Mouse (Mus musculus): ENCODE data around the gene Prkag2.

The Prkag2 gene

DNA sequence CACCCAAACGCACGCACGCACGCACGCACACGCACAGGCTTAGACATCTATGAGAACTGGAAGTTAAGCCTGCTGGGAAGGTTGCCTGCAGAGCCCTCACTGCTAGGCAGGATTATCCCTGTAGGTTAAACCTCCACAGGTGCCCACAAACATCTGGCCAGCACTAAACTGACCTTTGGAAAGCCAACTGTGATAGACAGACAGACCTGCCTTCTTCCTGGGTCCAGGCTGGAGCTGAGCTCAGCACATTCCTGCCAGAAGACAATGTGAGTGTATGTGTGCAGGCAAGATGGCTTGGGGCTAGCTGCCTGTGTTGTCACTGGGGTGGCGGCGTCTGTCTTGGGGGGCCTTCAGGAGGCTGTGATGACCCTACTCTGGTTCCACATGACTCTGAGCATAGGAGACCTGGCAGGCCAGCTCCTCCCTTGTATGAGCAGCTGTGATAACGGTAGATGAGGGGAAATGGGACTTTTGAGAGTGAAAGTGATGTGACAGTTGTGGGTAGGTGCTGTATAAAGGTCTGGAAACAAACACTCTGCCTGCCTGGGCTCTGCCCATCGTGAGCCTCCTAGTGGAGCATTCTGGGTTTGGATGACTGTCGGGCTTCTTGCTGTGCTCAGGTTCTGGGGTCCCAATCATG lies 131.1 kb downstream of the Prkag2 start:
- no peak for DNase-seq (ENCODE audit: low spot score)

- no peak for DNase-seq (ENCODE audit: low spot score)
Measured at GRCm38 (mm10) chr5:24968792-24969191, 131.7 kb downstream of the Prkag2 start.

GRCm38 (mm10) chr5:24967898-24968535 lies 132.4 kb downstream of the Prkag2 start:
- DNase-seq (ENCODE audit: low spot score) = no peak

DNA sequence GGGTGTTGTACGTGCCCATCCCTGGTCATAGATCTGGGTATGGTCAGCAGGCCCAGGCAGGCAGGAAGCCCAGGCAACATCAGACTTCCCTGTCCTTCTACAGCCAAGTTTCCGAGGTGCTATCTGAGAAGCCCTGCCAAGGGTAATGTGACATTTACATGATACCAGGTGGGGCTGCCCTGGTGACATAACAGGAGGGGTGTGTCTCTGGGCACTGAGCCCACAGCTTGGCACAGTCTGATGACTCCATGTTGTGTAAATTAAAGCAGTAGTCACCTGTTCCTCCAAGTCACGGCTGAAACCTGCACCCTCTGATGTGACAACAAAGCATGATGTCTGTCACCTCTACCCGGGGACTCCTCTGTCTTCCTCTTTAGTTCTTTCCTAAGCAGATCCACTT lies 136.7 kb downstream of the Prkag2 start:
- no peak for DNase-seq (ENCODE audit: low spot score)

DNA sequence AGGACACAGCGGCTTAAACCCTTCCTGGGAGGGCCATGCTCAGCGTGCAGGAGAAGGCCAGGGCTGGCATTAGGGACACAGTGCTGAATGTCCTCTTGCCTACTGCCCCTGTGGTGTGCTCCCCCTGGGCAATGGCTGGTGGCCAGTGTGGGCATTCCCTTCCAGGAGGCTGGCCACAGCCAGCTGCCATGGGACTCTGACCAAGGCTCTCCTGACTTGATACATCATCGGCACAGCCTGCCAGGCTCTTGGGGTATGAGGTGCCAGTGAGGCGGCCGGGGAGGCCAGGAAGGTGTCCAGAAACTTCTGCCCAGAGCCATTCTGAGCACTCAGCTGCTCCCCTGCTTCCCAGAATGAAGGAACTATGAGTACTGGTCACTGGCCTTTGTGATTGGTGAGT lies 139.7 kb downstream of the Prkag2 start:
- DNase-seq (ENCODE audit: low spot score) = no peak

- DNase-seq (ENCODE audit: low spot score) = no peak
Measured at GRCm38 (mm10) chr5:24959758-24960157, 140.7 kb downstream of the Prkag2 start.

DNA sequence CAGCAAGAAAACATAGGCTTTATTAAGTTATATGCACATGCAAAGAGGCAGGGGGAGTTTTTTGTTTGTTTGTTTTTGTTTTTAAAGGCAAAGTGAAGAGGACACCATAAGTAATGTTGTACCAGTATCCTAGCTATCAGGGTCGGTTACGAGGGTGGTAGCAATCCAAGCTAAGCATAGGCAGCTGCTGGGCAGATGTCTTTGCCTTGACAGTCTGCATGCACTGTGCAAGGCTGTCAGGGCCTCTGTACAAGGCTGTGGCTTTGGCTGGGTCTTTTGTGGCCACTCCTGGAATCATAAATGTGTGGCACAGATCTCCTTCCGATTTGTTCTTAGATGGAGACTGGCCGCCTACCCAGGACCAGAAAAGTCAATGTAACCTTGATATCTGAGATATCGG lies 141.8 kb downstream of the Prkag2 start:
- DNase-seq (ENCODE audit: low spot score) = no peak

DNA sequence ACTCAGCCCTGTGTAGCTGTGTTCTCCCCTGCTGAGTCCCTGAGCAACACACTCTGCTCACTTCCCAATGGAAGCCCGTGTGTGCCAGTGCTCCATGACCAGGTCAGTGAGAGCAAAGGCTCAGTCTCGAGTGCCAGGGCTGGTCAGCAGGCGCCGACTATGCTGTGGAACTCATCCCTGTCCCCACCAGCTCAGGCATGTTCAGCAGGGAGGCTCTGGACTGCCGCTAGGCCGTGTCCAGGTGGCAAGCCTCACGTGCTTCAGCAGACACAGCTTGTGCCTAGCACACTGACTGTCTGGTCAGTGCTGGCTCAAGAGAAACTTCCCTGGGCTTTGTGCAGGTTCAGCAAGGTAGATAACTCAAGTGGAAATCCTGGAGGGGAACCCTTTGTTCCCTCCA lies 143.6 kb downstream of the Prkag2 start:
- DNase-seq (ENCODE audit: low spot score) = no peak

GRCm38 (mm10) chr5:24952842-24953741 lies 147.3 kb downstream of the Prkag2 start:
- no peak for DNase-seq (ENCODE audit: low spot score)

DNA sequence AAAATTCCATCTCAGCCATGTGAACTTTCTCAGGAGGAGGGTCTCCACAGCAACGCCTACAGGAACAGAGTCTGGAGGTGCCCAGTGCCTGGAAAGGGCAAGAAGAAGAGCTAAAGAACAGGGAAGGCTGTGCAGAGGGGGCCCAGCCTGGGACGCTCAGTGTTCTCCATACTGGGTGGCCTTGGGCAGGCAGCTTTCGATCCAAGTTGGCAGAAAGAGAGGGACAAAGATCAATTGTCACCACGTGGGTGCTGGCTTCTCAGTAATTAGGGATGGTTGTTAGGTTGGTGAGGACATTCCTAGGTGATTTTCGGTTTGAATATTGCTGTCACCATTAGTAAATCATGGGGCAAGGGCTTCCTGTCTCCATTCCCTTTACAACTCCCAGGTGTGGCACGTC lies 148.2 kb downstream of the Prkag2 start:
- DNase-seq (ENCODE audit: low spot score) = no peak

- DNase-seq (ENCODE audit: low spot score) = no peak
Measured at GRCm38 (mm10) chr5:24950891-24951574, 149.4 kb downstream of the Prkag2 start.

- DNase-seq (ENCODE audit: low spot score) = no peak
Measured at GRCm38 (mm10) chr5:24950039-24950438, 150.4 kb downstream of the Prkag2 start.

DNA sequence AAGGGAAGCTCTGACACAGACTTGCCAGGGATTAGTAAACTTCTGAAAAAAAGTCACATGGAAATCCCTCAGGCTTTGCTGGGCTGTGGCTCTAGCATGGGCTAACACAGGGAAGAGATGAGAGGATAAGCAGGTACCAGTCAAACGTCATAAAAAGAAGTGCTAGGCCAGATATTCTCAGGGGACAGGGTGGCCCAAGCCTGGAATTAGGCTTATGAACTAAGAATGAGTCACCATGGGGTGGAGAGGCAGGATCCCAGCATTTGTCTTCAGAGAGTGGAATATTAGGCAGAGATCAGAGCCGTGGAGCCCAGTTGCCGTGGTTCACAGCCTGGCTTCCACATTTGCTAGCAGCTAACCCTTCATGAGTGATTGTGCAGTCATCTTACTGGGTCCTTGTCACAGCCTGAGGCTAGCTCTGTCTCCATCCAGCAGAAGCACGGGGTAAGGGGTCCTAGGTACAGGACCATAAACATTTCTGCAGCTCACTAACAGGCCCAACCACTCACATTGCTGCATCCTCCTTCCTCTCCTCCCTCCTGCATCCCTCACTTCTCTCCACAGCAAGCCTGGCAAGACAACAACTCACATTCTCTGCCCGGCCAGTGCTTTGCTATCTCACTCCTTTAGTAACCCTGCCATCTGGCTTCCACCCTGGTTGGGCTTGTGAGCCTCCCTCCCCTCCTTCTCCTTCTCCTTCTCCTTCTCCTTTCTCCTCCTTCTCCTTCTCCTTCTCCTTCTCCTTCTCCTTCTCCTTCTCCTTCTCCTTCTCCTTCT lies 162.2 kb downstream of the Prkag2 start:
- no peak for DNase-seq (ENCODE audit: low spot score)

- DNase-seq (ENCODE audit: low spot score) = no peak
Measured at GRCm38 (mm10) chr5:24936451-24936850, 164.0 kb downstream of the Prkag2 start.

- no peak for DNase-seq (ENCODE audit: low spot score)
Measured at GRCm38 (mm10) chr5:24935446-24935845, 165.0 kb downstream of the Prkag2 start.

- DNase-seq (ENCODE audit: low spot score) = no peak
Measured at GRCm38 (mm10) chr5:24933760-24934159, 166.7 kb downstream of the Prkag2 start.

DNA sequence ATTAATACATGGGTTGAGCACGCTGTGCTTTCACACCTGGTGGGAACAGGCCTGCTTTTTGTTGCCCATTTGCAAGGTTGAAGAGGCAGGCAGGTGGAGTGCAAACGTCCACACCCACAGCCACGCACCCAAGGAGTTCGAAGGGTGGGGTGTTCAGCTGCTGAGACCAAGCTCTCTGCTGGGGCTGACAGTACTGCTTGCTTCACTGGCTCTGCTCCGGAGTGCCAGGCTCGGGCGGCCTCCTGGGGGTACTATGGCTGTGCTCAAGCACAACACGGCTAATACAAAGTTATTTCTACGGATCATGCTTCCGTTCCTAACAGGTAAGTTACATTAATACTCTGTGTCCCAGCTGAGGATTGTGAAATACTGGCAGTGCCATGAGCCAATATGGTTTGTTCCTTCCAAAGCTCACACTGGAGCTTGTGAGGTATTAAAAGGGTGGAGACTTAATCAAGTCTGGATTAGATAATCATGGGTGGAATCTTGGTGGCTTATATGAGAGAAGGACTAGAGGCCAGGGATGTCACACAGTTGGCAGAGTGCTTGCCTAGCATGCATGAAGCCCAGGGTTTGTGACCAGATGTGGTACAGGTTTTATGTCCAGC lies 168.8 kb downstream of the Prkag2 start:
- DNase-seq (ENCODE audit: low spot score) = no peak

DNA sequence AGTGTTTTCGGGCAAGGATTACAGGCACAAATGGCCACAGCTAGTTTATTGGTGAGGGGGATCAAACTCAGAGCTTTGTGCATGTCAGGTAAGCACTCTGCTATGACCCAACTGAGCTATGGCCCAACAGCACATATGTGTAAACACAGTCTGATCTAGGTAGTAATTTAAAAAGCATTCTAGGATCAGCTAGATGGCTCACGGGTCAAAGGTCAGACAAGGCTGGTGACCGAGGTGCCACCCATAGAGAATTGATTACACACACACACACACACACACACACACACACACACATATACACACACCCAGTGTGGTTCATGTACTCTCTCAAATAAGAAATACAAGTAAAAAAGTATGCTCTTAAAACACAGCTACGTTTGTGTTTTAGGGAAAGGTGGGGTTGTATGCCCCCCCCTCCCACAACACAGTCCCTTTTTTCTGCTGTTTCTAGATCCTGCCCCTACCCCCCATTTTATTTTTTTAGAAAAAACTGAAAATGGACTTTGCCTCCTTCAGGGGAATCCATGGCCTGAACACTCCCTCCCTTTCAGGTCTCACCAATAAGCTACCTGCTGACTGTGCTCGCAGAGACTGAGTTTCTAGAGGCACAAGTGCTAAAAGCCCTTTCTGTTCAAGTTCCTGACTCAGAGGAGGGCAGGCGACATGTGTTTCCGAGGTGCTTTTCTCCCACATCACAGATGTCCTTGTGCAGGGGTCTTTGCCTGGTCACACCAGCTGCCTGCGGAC lies 169.4 kb downstream of the Prkag2 start:
- no peak for DNase-seq (ENCODE audit: low spot score)

DNA sequence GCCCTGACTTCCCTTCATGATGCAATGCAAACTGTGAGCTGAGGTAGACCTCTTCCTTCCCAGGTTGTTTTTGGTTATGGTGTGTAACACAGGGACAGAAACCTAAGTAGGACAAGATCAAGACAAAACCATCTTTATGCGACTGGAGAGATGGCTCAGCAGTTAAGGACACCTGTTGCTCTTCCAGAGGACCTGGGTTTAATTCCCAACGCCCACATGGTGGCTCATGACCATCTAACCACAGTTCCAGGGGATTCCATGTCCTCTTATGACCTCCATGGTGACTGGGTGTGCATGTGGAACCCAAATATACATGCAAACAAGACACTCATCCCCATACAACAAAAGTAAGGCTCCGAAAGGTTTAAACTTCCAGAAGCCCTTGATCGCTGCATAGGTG lies 171.6 kb downstream of the Prkag2 start:
- no peak for DNase-seq (ENCODE audit: low spot score)

DNA sequence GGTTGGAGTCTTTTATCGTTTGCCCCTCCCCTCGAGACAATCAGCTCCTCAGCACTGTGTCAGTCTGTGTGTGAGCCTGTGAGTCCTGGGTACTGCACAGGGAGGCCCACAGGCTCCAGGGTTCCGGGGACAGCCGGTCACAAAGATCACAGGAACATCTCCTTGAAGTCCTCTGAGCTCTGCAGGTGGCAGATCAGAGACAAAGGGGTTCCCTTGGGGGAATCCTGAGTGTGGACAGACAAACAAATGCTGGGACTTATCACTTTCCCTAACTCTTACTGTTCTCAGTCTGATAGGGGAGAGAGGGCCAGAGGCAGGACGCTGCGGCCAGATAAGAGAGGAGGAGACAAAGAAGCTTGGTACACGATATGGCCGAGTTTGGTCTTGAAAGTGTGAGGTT lies 172.7 kb downstream of the Prkag2 start:
- no peak for DNase-seq (ENCODE audit: low spot score)

GRCm38 (mm10) chr5:24919155-24919554 lies 181.3 kb downstream of the Prkag2 start:
- DNase-seq (ENCODE audit: low spot score) = no peak
